Mouse (Mus musculus) heart, embryonic 14.5 days (tissue): Measurements from ENCODE around the gene Setd4. TPM values are rescaled to one million over a fixed set of nuclear protein-coding genes. Genes with fewer than 3 reads are reported as not detected.
A peak's percentile ranks its signal among the peaks of the same experiment; 100 is the strongest.

Experiments
- ATAC-seq: fragments of 200-750 bp; cut with Nextera tagmentation; 2 replicates; pipeline ENCODE4 v1.8.0; 2017; ENCODE audit warnings: low read depth, moderate TSS enrichment; ENCODE audit not compliant: insufficient number of reproducible peaks, insufficient read depth, low FRiP score
- H3K27ac ChIP-seq, 2 experiments: fragments of 200-500 bp in 1 of 2; fragments of 300-500 bp in 1 of 2; sonication (generic) in 1 of 2; replicated peaks in 1 of 2; 2 replicates each; pipeline ENCODE4 v1.5.1; 2012 to 2014; ENCODE audit warnings: low read depth in 2 of 2, low read length in 2 of 2, control low read depth in 1 of 2, mild to moderate bottlenecking in 1 of 2, mixed read lengths in 1 of 2; ENCODE audit not compliant: control insufficient read depth in 1 of 2, insufficient read depth in 1 of 2
- H3K27me3 ChIP-seq: fragments of 300-500 bp; sonication (generic); 2 replicates; pipeline ENCODE4 v1.6.1; 2014; ENCODE audit warnings: mild to moderate bottlenecking, low read length, control low read depth; ENCODE audit not compliant: control insufficient read depth, insufficient read depth
- H3K36me3 ChIP-seq: fragments of 300-500 bp; sonication (generic); 2 replicates; pipeline ENCODE4 v1.6.1; 2014; ENCODE audit warnings: mild to moderate bottlenecking, control low read depth, low read length, mixed read lengths; ENCODE audit not compliant: control insufficient read depth, insufficient read depth
- H3K4me1 ChIP-seq, 2 experiments: fragments of 200-500 bp in 1 of 2; fragments of 300-500 bp in 1 of 2; sonication (generic) in 1 of 2; 2 replicates each; pipeline ENCODE4 v1.6.1; 2012 to 2014; ENCODE audit warnings: low read length in 2 of 2, control low read depth in 1 of 2, mixed read lengths in 1 of 2; ENCODE audit not compliant: control insufficient read depth in 2 of 2, insufficient read depth in 2 of 2
- H3K4me2 ChIP-seq: fragments of 300-500 bp; sonication (generic); 2 replicates; pipeline ENCODE4 v1.6.1; 2014; ENCODE audit warnings: mild to moderate bottlenecking, low read length
- H3K4me3 ChIP-seq, 2 experiments: fragments of 200-500 bp in 1 of 2; fragments of 300-500 bp in 1 of 2; sonication (generic) in 1 of 2; 2 replicates each; pipeline ENCODE4 v1.5.1; 2012 to 2014; ENCODE audit warnings: low read length in 2 of 2, mild to moderate bottlenecking in 2 of 2, control low read depth in 1 of 2, low read depth in 1 of 2, moderate library complexity in 1 of 2; ENCODE audit not compliant: control insufficient read depth in 1 of 2, insufficient read depth in 1 of 2
- H3K9ac ChIP-seq: fragments of 300-500 bp; sonication (generic); 2 replicates; pipeline ENCODE4 v1.6.1; 2014; ENCODE audit warnings: mild to moderate bottlenecking, low read length
- H3K9me3 ChIP-seq: fragments of 300-500 bp; sonication (generic); 2 replicates; pipeline ENCODE4 v1.6.1; 2016; ENCODE audit warnings: low read length, control low read depth; ENCODE audit not compliant: control insufficient read depth
- WGBS: fragments of 180-500 bp; shearing (Covaris S2); extraction: QIAGEN DNeasy Blood & Tissue Kit; methylation state at CpG from one replicate; pipeline ENCODE4 v1.1.7; 2014; 5-methylcytosine and 5-hydroxymethylcytosine counted together
- polyA plus RNA-seq: library from polyadenylated mRNA; unstranded; fragments of >200 nt; fragmentation: Nextera tagmentation; extraction: Ambion mirVana; gene quantifications from 2 replicates; pipeline ENCODE4 v1.2.1, GENCODE M21; 2014

Gene Setd4
- polyA plus RNA-seq, 1 experiment from 2014 or later, result 4.0 TPM

DNA sequence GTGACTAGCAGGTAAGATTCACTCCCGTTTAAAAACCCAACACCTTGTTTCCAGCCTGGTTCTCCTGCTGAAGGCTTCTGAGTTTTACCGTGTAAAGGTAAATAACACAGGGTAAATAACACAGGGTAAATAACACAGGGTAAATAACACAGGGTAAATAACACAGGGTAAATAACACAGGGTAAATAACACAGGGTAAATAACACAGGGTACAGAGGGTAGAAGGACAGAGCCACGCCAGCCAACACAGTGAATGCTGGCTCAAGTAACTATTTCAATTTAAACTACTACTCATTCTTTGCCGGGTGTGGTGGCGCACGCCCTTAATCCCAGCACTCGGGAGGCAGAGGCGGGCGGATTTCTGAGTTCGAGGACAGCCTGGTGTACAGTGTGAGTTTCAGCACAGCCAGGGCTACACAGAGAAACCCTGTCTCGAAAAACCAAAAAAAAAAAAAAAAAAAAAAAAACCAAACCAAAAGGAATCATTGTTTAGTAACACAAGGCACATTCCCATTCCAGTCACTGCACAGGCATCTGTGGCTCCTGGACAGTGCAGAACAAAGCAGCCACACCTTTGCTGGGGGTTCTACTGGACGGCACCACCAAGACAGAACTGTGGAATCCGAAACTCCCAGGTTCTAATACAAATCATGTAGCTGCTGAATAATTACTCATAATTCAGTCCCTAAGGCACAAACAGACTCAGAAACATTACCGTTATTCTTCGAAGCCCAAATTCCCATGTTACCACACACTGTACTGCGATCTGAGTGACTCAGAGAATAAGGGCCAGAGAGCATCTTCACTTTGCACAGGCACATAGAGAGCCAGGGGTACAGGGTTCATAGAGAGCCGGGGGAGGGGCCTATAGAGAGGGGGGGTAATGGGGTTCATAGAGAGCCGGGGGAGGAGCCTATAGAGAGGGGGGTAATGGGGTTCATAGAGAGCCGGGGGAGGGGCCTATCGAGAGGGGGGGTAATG is 12.1 kb downstream of the Setd4 start:
- no peak overlapping the region for H3K9ac ChIP-seq
- ATAC-seq, result no peak
- peaks cover 20% of the 10 kb centered on the region; the same call in 1 of the 2 replicates for H3K36me3 ChIP-seq
- H3K4me3 ChIP-seq, result no peak overlapping the region
- no peak overlapping the region for H3K4me2 ChIP-seq
- H3K27me3 ChIP-seq, result no peaks in the 10 kb centered on the region
- 91% methylated on average over 20 of the region's 20 CpGs for WGBS
- H3K27ac ChIP-seq, result no peak overlapping the region
- H3K4me1 ChIP-seq, result peaks cover 3 to 7% of the 10 kb centered on the region in 2 experiments; a peak in 2 of 4 replicates
- no peaks in the 10 kb centered on the region for H3K9me3 ChIP-seq

DNA sequence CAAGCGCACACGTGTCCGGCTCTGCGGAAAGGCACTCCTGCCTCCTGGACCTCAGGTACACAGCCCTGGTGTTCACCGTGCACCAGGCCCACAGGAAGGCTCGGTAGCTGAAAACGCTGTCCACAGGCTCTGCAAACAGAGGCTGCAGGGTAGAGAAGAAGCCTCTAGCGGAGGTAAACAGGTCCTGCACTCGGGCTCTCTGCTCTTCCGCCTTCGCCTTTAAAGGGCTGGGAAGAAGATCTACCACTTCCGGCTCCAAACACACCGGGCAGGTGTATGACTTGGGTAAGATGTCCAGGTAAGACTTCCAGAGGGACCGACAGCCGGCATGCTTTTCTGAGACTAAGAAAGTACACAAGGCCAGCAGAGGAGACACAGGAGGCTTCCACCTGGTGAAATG is 12.9 kb downstream of the Setd4 start:
- H3K36me3 ChIP-seq, result peaks cover 20% of the 10 kb centered on the region; the same call in 1 of the 2 replicates
- no peaks in the 10 kb centered on the region for H3K9me3 ChIP-seq
- no peak for ATAC-seq
- H3K27me3 ChIP-seq, result no peaks in the 10 kb centered on the region
- no peak overlapping the region for H3K4me3 ChIP-seq
- no peak overlapping the region for H3K9ac ChIP-seq
- H3K4me1 ChIP-seq, result peaks cover 3 to 7% of the 10 kb centered on the region in 2 experiments; a peak in 2 of 4 replicates
- 91% methylated on average over 15 of the region's 15 CpGs for WGBS
- H3K27ac ChIP-seq, result no peak overlapping the region
- H3K4me2 ChIP-seq, result no peak overlapping the region

DNA sequence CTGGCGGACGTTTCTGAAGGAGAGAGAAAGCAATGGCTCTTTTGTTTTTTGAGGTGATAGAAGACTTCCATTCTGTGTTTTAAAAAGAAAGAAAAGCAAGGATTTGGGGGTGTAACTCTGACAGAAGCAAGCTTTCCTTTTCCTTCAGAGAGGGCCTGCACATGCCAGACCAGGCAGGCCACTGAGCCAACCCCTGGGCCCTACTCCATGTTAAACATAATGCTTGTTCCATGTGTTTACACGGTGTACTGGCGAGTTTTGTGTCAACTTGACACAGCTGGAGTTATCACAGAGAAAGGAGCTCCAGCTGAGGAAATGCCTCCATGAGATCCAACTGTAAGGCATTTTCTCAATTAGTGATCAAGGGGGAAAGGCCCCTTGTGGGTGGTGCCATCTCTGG is 15.6 kb downstream of the Setd4 start:
- Histone ChIP-seq H3K4me1 (peaks cover 6 to 11% of the 10 kb centered on the region in 2 experiments; a peak in 2 of 4 replicates), H3K27ac (no peak overlapping the region; a peak in 1 of 4 replicates)
- 61% methylated on average over 4 of the region's 4 CpGs for whole genome bisulfite sequencing

DNA sequence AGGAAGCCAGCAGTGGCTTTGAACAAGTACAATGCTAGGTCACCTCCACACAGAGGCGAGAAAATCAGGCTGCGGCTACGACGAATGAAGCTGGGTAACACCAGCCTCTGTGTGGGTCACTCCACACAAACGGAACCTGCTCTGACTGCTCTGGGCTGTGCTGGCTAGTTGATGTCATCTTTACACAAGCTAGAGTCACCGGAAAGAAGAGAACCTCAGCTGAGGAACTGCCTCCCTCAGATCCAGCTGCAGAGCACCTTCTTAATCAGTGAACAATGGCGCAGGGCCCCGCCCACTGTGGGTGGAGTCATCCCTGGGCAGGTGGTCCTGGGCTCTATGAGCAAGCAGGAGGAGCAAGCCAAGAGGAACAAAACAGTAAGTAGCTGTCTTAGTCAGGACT is 17.5 kb downstream of the Setd4 start:
- Histone ChIP-seq H3K9ac (no peak overlapping the region), H3K9me3 (no peaks in the 10 kb centered on the region), H3K36me3 (peaks cover 31% of the 10 kb centered on the region), H3K4me3 (no peak overlapping the region), H3K27me3 (no peaks in the 10 kb centered on the region), H3K4me1 (peaks cover 6 to 11% of the 10 kb centered on the region in 2 experiments; a peak in 2 of 4 replicates), H3K27ac (no peak overlapping the region), H3K4me2 (no peak overlapping the region)
- no peak for ATAC-seq
- 80% methylated on average over 8 of the region's 8 CpGs for WGBS

More for the DNA sequence above, 15.6 kb downstream of the Setd4 start:
- no peak overlapping the region for H3K4me3 ChIP-seq
- no peak overlapping the region for H3K4me2 ChIP-seq
- no peak for ATAC-seq
- H3K9ac ChIP-seq, result no peak overlapping the region
- no peaks in the 10 kb centered on the region for H3K9me3 ChIP-seq
- peaks cover 31% of the 10 kb centered on the region for H3K36me3 ChIP-seq
- H3K27me3 ChIP-seq, result no peaks in the 10 kb centered on the region

DNA sequence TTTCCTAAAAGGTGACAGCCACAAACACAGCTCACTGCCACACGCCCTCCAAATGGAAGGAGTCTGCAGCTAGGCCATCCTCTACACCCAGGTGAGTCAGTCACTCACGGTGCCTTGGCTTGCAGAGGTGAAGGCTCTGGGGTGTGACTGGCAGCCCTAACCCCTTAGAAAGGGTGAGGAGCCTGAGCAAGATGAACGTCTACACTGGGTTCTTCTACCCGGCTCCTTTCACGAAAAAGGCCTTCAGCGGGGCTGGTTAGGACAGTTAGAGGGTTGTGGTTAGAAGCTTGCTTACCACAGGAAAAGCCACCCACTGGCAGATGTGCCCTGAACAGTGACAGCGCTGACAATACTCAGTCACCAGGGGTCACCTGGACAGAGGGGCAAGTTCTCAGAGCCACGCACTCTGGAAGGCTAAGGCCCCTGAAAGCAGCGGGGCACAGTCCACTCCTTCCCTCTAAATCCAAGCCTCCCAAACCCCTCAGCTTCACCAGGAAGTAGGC is 18.1 kb downstream of the Setd4 start:
- no peak overlapping the region for H3K4me2 ChIP-seq
- WGBS, result 85% methylated on average over 9 of the region's 9 CpGs
- H3K27ac ChIP-seq, result no peak overlapping the region; a peak in 1 of 4 replicates
- H3K4me3 ChIP-seq, result no peak overlapping the region
- peaks cover 25% of the 10 kb centered on the region for H3K36me3 ChIP-seq
- no peak overlapping the region for H3K9ac ChIP-seq
- H3K27me3 ChIP-seq, result no peaks in the 10 kb centered on the region
- no peak for ATAC-seq
- no peaks in the 10 kb centered on the region for H3K9me3 ChIP-seq
- peaks cover 11 to 16% of the 10 kb centered on the region in 2 experiments; a peak in 3 of 4 replicates for H3K4me1 ChIP-seq

DNA sequence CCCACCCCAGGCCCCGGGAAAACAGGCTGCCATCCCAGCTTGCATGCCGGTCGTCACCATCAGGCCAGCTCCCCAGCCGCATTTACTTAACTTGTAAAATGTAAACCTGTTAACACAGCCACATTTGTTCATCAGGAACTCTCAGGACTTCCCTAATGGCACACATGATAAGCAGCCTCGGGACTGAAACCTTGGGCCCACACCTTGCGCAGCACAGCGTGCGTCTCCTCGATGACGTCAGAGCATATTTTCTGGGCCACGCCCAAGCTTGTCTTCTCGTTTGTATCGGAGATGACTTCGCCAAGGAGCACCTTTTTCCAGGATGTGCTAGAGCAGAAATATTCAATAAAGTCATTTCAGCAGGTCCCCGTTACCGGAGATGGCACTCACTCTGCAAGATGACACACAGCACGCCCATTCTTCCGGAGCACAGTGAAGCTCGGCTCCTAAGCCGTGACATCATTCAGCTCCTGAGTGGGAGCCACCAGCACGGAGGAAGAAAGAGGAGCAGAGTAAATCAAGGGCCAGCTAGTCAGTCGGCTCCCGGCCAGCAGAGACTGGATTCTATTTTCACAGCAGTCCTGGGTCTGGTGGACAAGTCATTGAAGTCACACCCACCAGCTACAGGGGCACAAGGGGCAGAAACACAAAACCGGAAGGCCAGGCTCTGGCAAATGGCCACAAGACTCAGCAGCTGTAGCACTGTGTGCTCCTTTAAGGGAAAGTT is 18.7 kb downstream of the Setd4 start:
- Histone ChIP-seq H3K4me2 (no peak overlapping the region), H3K36me3 (peaks cover 19% of the 10 kb centered on the region), H3K27me3 (no peaks in the 10 kb centered on the region), H3K4me1 (peaks cover 12 to 18% of the 10 kb centered on the region in 2 experiments; a peak in 3 of 4 replicates), H3K27ac (no peak overlapping the region; a peak in 1 of 4 replicates), H3K9ac (no peak overlapping the region), H3K9me3 (no peaks in the 10 kb centered on the region), H3K4me3 (no peak overlapping the region)
- 81% methylated on average over 24 of the region's 24 CpGs for WGBS
- no peak for ATAC-seq

DNA sequence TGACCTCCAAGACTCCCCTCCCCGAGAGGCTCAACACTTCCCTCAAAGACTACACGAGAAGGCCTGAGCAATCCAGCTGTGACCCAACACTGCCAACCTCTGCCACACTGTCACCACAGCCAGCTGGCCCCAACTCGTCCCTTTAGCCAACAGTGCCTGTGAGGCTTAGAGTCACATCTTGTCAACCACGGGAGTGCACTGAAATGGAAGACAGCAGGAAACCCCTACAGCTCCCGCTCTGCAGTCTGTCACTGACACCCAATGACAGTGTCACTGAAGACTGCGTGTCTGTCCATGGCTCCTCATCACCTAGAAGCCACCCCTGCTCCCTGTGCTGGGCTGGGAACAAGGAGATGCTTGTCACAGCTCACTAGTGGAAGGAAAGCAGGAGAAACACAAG is 22.7 kb downstream of the Setd4 start:
- peaks cover 9 to 16% of the 10 kb centered on the region in 2 experiments; a peak in 3 of 4 replicates for H3K4me1 ChIP-seq
- H3K9ac ChIP-seq, result no peak overlapping the region
- H3K4me3 ChIP-seq, result no peak overlapping the region
- H3K9me3 ChIP-seq, result no peaks in the 10 kb centered on the region
- peak overlapping the region; percentile 31 to 55; a peak in 3 of 4 replicates for H3K27ac ChIP-seq
- 21% methylated on average over 6 of the region's 6 CpGs for WGBS
- H3K4me2 ChIP-seq, result no peak overlapping the region
- no peaks in the 10 kb centered on the region for H3K27me3 ChIP-seq
- peaks cover 13% of the 10 kb centered on the region for H3K36me3 ChIP-seq
- ATAC-seq, result peak; percentile 74
